Mouse (Mus musculus): Measurements from ENCODE around the gene Cd163l1. TPM values are rescaled to one million over a fixed set of nuclear protein-coding genes. Genes with fewer than 3 reads are reported as not detected.
A peak's percentile ranks its signal among the peaks of the same experiment; 100 is the strongest.

Cd163l1 gene
- polyA plus RNA-seq (2015; fragmentation: Nextera tagmentation; extraction: Ambion mirVana): 0.03 and 0.07 TPM in 2 replicates

DNA sequence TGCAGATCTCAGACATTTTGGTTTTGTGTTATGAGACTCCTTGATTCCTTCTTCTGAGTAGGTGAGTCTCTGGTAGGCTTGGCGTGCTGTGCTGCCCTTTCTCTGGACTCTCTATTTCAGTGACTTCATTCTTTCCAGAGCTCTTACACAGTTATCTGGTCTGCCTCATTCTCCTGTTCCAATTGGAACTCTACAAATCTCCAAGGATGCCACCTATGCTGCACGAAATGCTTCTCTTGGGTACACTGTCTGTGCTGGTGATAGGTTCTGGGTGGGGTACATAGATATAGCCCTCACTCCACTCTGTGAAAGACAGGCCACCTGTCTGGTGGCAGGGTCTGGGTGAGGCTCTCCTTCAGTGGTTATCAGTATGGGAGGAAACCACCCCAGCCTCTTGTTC lies at the start of gene Cd163l1:
TSS of gene Cd163l1 (plus strand) at position 301 of the 400 bp plus-strand sequence.
- Histone ChIP-seq H3K4me3 (replicated peaks) (no peak within 1 kb of the TSS), H3K9me3 (replicated peaks) (no peaks in the 10 kb centered on the region), H3K27ac (no peak within 1 kb of the TSS), H3K36me3 (no peaks in the 10 kb centered on the region), H3K9ac (no peak within 1 kb of the TSS), H3K4me1 (replicated peaks) (no peaks in the 10 kb centered on the region), H3K27me3 (no peaks in the 10 kb centered on the region), H3K4me2 (no peak within 1 kb of the TSS)
- 53% methylated on average over 2 of the region's 2 CpGs for whole genome bisulfite sequencing (ENCODE audit: insufficient replicate concordance)
- ATAC-seq (ENCODE audit: low read depth) (peak; percentile 65; the same call in 1 of the 2 replicates), DNase-seq (no peak)

DNA sequence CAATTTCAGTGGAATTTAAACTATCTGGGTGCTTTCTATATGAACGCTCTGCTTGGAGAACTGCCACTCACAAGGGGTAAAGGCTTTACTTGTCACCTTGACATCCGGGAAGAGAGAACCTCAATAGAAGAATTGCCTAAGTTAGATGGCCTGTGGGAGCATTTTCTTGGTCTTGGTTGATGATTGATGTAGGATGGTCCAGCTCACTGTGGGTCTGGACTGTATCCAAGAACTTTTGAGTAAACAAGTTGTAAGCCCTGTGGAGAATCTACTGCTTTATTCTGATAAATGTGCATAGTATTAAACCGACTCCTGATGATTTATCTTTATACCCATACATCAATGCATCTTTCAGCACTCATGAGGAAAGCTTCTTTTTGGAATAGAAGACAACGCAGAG lies 48.7 kb upstream of the Cd163l1 start:
- Histone ChIP-seq H3K9ac (no peak overlapping the region), H3K36me3 (no peaks in the 10 kb centered on the region), H3K9me3 (replicated peaks) (no peaks in the 10 kb centered on the region), H3K4me2 (no peak overlapping the region), H3K4me1 (replicated peaks) (no peaks in the 10 kb centered on the region), H3K27ac (no peak overlapping the region), H3K4me3 (replicated peaks) (no peak overlapping the region), H3K27me3 (no peaks in the 10 kb centered on the region)
- DNase-seq: no peak
- 70% methylated on average over 4 of the region's 4 CpGs for WGBS (ENCODE audit: insufficient replicate concordance)
- no peak for ATAC-seq (ENCODE audit: low read depth)

DNA sequence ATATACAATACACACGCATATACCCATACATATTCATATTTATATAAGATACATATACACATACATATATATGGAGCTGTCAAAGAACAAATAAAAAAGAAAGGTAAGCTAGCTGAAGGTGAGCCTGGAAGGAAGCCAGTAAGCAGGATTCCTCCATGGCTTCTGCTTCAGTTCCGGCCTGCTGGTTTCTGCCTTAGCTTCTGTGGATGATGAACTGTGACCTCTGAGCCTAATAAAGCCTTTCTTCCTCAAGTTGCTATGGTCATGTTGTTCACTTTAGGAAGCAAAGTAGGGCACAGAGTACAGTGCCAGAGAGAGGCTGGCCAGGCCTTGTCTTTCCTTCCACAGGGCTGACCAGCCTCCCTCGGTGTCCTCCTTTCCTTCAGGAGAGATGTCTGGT lies 47.2 kb upstream of the Cd163l1 start:
- Histone ChIP-seq H3K9ac (no peak overlapping the region), H3K4me2 (no peak overlapping the region), H3K9me3 (replicated peaks) (no peaks in the 10 kb centered on the region), H3K27me3 (no peaks in the 10 kb centered on the region), H3K4me1 (replicated peaks) (no peaks in the 10 kb centered on the region), H3K27ac (no peak overlapping the region), H3K36me3 (no peaks in the 10 kb centered on the region), H3K4me3 (replicated peaks) (no peak overlapping the region)
- WGBS (ENCODE audit: insufficient replicate concordance): 83% methylated on average over 3 of the region's 3 CpGs
- DNase-seq (no peak), ATAC-seq (ENCODE audit: low read depth) (no peak)

DNA sequence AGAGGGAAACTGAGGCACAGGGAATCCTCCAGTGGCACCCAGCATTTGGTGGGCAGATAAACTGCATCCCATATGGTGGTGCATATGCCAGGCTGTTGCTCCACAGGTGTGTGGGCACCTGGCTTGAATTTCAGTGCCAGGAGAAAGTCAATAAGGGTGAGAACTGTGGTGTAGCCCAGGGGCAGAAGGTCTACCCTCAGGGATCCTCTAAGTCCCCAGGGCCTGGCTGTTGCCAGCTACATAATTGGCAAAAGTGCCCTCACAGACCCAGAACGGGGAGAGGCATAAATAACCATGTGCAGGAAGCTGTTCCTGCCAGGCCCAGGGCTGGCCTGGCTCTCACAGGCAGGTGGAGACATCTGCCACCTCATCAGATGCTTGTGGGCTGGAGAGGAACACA lies 45.1 kb upstream of the Cd163l1 start, which contains the start of gene Olfr523:
TSS of gene Olfr523 (plus strand) at position 282 of the 400 bp plus-strand sequence.
- no peaks in the 10 kb centered on the region for H3K4me1 ChIP-seq (replicated peaks)
- no peak within 1 kb of the TSS for H3K4me2 ChIP-seq
- DNase-seq (no peak), ATAC-seq (ENCODE audit: low read depth) (no peak)
- H3K9me3 ChIP-seq (replicated peaks): no peaks in the 10 kb centered on the region
- no peak within 1 kb of the TSS for H3K9ac ChIP-seq
- H3K27ac ChIP-seq: no peak within 1 kb of the TSS
- 38% methylated on average over 1 of the region's 1 CpGs for WGBS (ENCODE audit: insufficient replicate concordance)
- no peak within 1 kb of the TSS for H3K4me3 ChIP-seq (replicated peaks)
- H3K27me3 ChIP-seq: no peaks in the 10 kb centered on the region
- no peaks in the 10 kb centered on the region for H3K36me3 ChIP-seq

DNA sequence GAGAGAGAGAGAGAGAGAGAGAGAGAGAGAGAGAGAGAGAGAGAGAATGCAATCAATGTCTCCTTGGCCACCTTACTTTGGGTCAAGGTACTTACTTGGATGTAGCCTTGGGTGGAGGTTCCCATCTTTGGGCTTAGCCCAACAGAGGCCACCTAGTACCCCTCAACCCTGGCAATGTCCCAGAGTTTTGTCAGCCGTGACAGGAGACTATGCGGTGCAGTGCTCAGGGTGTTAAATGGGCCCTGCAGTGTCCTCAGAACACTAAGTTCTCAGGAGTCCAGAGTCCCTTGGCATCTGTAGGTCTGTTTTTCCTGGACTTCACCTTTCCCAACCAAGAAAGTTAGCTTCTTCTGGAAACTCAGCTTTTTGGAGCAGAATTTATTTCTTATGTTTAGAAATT lies 38.9 kb upstream of the Cd163l1 start:
- no peaks in the 10 kb centered on the region for H3K27me3 ChIP-seq
- no peaks in the 10 kb centered on the region for H3K36me3 ChIP-seq
- WGBS (ENCODE audit: insufficient replicate concordance): 79% methylated on average over 2 of the region's 2 CpGs
- ATAC-seq (ENCODE audit: low read depth) (no peak), DNase-seq (no peak)
- no peak overlapping the region for H3K27ac ChIP-seq
- H3K9ac ChIP-seq: no peak overlapping the region
- no peaks in the 10 kb centered on the region for H3K9me3 ChIP-seq (replicated peaks)
- no peak overlapping the region for H3K4me3 ChIP-seq (replicated peaks)
- no peak overlapping the region for H3K4me2 ChIP-seq
- no peaks in the 10 kb centered on the region for H3K4me1 ChIP-seq (replicated peaks)

DNA sequence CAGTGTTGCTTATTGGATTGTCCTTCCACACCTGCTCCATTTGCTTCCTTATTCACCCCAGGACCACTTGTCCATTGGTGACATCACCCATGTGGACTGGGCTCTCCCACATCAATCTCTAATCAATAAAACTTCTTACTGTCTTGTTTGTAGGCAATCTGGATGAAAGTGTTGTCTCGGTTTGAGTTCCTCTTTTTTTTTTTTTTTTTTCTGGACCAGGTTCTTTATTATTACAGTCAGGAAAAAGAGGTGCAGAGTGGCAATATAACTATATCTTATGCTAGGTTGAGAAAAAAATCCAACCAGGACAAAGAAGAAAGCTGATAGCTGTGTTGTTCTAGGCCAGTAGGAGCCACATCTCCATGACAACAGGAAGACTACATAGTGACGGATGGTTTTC lies 37.4 kb upstream of the Cd163l1 start:
- ATAC-seq (ENCODE audit: low read depth) (no peak), DNase-seq (no peak)
- H3K4me2 ChIP-seq: no peak overlapping the region
- no peaks in the 10 kb centered on the region for H3K4me1 ChIP-seq (replicated peaks)
- no peak overlapping the region for H3K4me3 ChIP-seq (replicated peaks)
- no peak overlapping the region for H3K9ac ChIP-seq
- no peaks in the 10 kb centered on the region for H3K27me3 ChIP-seq
- H3K9me3 ChIP-seq (replicated peaks): no peaks in the 10 kb centered on the region
- no peak overlapping the region for H3K27ac ChIP-seq
- 49% methylated on average over 2 of the region's 2 CpGs for WGBS (ENCODE audit: insufficient replicate concordance)
- no peaks in the 10 kb centered on the region for H3K36me3 ChIP-seq

GRCm38 (mm10) chr7:140184206-140184605 lies 33.9 kb upstream of the Cd163l1 start:
- Histone ChIP-seq H3K27ac (no peak overlapping the region), H3K9me3 (replicated peaks) (no peaks in the 10 kb centered on the region), H3K36me3 (no peaks in the 10 kb centered on the region), H3K9ac (no peak overlapping the region), H3K27me3 (no peaks in the 10 kb centered on the region), H3K4me2 (no peak overlapping the region), H3K4me1 (replicated peaks) (no peaks in the 10 kb centered on the region), H3K4me3 (replicated peaks) (no peak overlapping the region)
- 71% methylated on average over 4 of the region's 4 CpGs for WGBS (ENCODE audit: insufficient replicate concordance)
- DNase-seq: no peak
- ATAC-seq (ENCODE audit: low read depth): no peak

DNA sequence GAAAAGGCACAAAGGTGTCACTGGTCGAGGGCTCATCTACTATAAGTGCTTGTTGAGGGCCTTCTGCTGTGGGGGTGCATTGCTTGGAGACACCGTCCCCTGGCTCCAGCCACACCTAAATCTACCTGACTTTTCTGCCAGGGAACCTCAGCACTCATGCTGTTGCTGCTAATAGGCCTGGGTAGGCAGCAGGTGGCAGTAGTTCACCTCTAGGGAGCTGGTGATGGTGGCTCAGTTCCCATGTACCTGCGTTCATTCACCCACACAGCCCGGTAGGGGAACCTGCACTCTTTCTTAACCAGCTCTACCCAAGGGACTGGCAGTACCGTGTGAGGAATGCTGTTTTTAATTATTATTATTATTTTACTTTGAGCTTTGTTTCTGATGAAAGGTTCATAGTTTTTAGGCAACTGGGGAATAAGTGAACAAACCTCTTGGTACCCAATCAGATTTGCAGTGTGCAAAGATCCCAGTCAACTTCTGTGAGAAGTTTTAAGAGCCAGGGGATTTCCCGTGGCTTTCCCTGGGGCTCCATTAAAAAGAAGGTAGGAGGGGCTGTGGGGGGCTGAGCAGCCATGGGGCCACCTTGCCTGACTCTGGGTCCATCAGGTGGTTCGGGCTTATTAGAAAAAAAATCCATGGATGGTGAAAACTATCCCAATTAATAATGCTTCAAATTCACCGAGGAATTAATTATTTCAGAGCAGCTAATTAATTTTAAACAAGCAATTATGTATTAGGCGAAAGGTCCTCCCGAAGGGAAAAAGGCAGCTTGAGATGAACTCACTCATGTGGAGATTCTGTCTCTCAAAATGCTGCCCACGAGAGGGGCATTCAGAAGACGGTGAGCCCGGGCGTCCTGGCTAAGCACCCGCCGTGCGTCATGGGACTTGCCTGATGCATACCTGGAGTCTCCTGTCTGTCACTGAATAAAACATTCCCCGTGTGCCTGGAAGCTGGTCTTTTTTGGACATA lies 31.1 kb upstream of the Cd163l1 start:
- DNase-seq (no peak), ATAC-seq (ENCODE audit: low read depth) (no peak)
- Histone ChIP-seq H3K4me1 (replicated peaks) (no peaks in the 10 kb centered on the region; the same call in 1 of the 2 replicates), H3K9me3 (replicated peaks) (no peaks in the 10 kb centered on the region), H3K9ac (no peak overlapping the region), H3K27ac (no peak overlapping the region), H3K4me2 (no peak overlapping the region), H3K27me3 (no peaks in the 10 kb centered on the region), H3K4me3 (replicated peaks) (no peak overlapping the region), H3K36me3 (no peaks in the 10 kb centered on the region)
- 55% methylated on average over 18 of the region's 18 CpGs for WGBS (ENCODE audit: insufficient replicate concordance)

DNA sequence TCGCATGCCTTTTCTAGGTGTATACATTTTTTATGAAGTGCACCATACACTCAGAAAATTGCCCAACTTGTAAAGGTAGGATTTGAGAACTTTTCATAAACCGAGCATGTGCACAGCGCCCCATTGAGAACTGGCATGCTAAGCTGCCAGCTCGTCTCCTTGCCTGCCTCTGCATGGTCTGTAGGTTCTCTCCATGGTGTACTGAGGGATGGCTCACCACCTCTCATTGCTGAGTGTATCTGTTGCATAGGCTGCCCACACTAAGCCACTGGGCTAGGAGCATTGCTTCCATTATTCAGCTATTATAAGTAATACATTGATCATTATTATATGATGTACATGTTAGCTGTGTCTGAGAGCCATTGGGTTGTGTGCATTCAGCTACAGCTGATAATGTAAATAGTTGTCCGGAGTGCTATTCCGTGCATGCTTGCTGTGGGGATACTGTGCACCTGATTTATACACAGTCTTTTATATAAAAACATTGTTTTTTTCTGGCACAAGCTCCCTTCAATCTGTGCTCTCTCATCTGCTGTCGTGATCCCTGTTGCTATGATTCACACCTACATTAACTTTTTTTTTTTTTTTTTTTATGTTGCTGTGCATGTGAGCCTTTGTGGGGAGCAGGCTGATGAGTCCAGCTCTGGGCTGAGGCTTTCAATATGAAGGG lies 30.2 kb upstream of the Cd163l1 start:
- no peaks in the 10 kb centered on the region for H3K9me3 ChIP-seq (replicated peaks)

GRCm38 (mm10) chr7:140188391-140189328 lies 29.4 kb upstream of the Cd163l1 start:
- Histone ChIP-seq H3K9me3 (replicated peaks) (no peaks in the 10 kb centered on the region), H3K4me1 (replicated peaks) (no peaks in the 10 kb centered on the region; the same call in 1 of the 2 replicates), H3K4me2 (no peak overlapping the region), H3K9ac (no peak overlapping the region), H3K27ac (no peak overlapping the region), H3K27me3 (no peaks in the 10 kb centered on the region), H3K36me3 (no peaks in the 10 kb centered on the region), H3K4me3 (replicated peaks) (no peak overlapping the region)
- DNase-seq (no peak), ATAC-seq (ENCODE audit: low read depth) (peak; percentile 66; the same call in 1 of the 2 replicates)
- WGBS (ENCODE audit: insufficient replicate concordance): 39% methylated on average over 4 of the region's 4 CpGs

More for the DNA sequence above, 30.2 kb upstream of the Cd163l1 start:
- H3K4me1 ChIP-seq (replicated peaks): no peaks in the 10 kb centered on the region; the same call in 1 of the 2 replicates
- no peak overlapping the region for H3K4me3 ChIP-seq (replicated peaks)
- no peaks in the 10 kb centered on the region for H3K36me3 ChIP-seq
- WGBS (ENCODE audit: insufficient replicate concordance): 63% methylated on average over 7 of the region's 7 CpGs
- H3K9ac ChIP-seq: no peak overlapping the region
- no peak for ATAC-seq (ENCODE audit: low read depth)
- no peak for DNase-seq
- no peak overlapping the region for H3K4me2 ChIP-seq
- H3K27ac ChIP-seq: no peak overlapping the region
- H3K27me3 ChIP-seq: no peaks in the 10 kb centered on the region

Data from liver, embryonic 13.5 days (tissue).